In genomic region chr5:36724274-36724673, GRCm38 (mm10) we compare ENCODE assay signal across 11 mouse cellular contexts. TPM values are rescaled to one million over a fixed set of nuclear protein-coding genes. Genes with fewer than 3 reads are reported as not detected.
DNase-seq lines count a peak whose midpoint lies in the region; ATAC-seq and TF ChIP-seq lines count a peak whose summit lies in the region.
"Had no signal": no experiment of that assay in that cellular context is flagged by ENCODE, and none has a peak within 500 bp of the region (broad histone marks: within the 10 kb centered on the region; RNA-seq: fewer than 3 reads in every experiment).

No protein-coding gene starts in this region.

- no peak for TF ChIP-seq CTCF in lung, postnatal 0 days (IDR thresholded peaks at IDR 0.05)
- TF ChIP-seq CTCF in stomach, postnatal 0 days (IDR thresholded peaks at IDR 0.05; ENCODE audit: low read depth): no peak

- no peak overlapping the region for H3K4me3 ChIP-seq in lung, postnatal 0 days (ENCODE audit: low read depth, low read length)
- H3K4me3 ChIP-seq in stomach, postnatal 0 days (ENCODE audit: low read depth, low read length): no peak overlapping the region
- H3K4me3 ChIP-seq in midbrain, embryonic 15.5 days: no peak overlapping the region
- H3K4me3 ChIP-seq: layer of hippocampus, adult 2 months had no signal

- no peaks in the 10 kb centered on the region for H3K4me1 ChIP-seq in lung, postnatal 0 days (ENCODE audit: insufficient read depth, low read depth, low read length)
- no peaks in the 10 kb centered on the region for H3K4me1 ChIP-seq in stomach, postnatal 0 days (replicated peaks; ENCODE audit: control insufficient read depth, insufficient read depth)
- no peaks in the 10 kb centered on the region for H3K4me1 ChIP-seq in midbrain, embryonic 15.5 days

- no peak for ATAC-seq in lung, postnatal 0 days
- peak; percentile 24; the same call in 1 of the 2 replicates for ATAC-seq in stomach, postnatal 0 days (ENCODE audit: low FRiP score, low TSS enrichment)
- ATAC-seq in midbrain, embryonic 15.5 days (replicated peaks): no peak

- no peak for TF ChIP-seq EP300 in lung, postnatal 0 days (IDR thresholded peaks at IDR 0.05)
- TF ChIP-seq EP300 in stomach, postnatal 0 days (optimal IDR thresholded peaks at IDR 0.05): no peak

- H3K9ac ChIP-seq in lung, postnatal 0 days (replicated peaks; ENCODE audit: low read depth): no peak overlapping the region
- H3K9ac ChIP-seq in stomach, postnatal 0 days (ENCODE audit: low read length): no peak overlapping the region
- no peak overlapping the region for H3K9ac ChIP-seq in midbrain, embryonic 15.5 days
- H3K9ac ChIP-seq: lung, embryonic 14.5 days had no signal

- no peak overlapping the region for H3K27ac ChIP-seq in lung, postnatal 0 days (ENCODE audit: low read length)
- H3K27ac ChIP-seq in stomach, postnatal 0 days (replicated peaks): peak overlapping the region; percentile 26; the same call in 1 of the 2 replicates
- no peak overlapping the region for H3K27ac ChIP-seq in midbrain, embryonic 15.5 days
- H3K27ac ChIP-seq: layer of hippocampus, adult 2 months had no signal

- 0 out of 2 replicates have a peak, but pooled peaks cover 12% of the 10 kb centered on the region for H3K27me3 ChIP-seq in lung, postnatal 0 days (replicated peaks; ENCODE audit: insufficient read depth, low read length)
- no peaks in the 10 kb centered on the region for H3K27me3 ChIP-seq in stomach, postnatal 0 days (ENCODE audit: control insufficient read depth, insufficient read depth, low read length)
- no peaks in the 10 kb centered on the region for H3K27me3 ChIP-seq in midbrain, embryonic 15.5 days (replicated peaks)

- no peaks in the 10 kb centered on the region for H3K9me3 ChIP-seq in lung, postnatal 0 days (ENCODE audit: low read length)
- no peaks in the 10 kb centered on the region for H3K9me3 ChIP-seq in stomach, postnatal 0 days (ENCODE audit: control insufficient read depth, low read length)
- H3K9me3 ChIP-seq in midbrain, embryonic 15.5 days: no peaks in the 10 kb centered on the region

- H3K36me3 ChIP-seq in lung, postnatal 0 days (ENCODE audit: insufficient read depth, low read length): no peaks in the 10 kb centered on the region
- no peaks in the 10 kb centered on the region for H3K36me3 ChIP-seq in stomach, postnatal 0 days (ENCODE audit: control insufficient read depth, insufficient read depth, low read length)
- no peaks in the 10 kb centered on the region for H3K36me3 ChIP-seq in midbrain, embryonic 15.5 days (replicated peaks)

- 43% methylated on average over 7 of the region's 7 CpGs for WGBS in lung, postnatal 0 days
- WGBS in stomach, postnatal 0 days: 55% methylated on average over 7 of the region's 7 CpGs
- WGBS in midbrain, embryonic 15.5 days: 76% methylated on average over 7 of the region's 7 CpGs

- no peak overlapping the region for H3K4me2 ChIP-seq in lung, postnatal 0 days (replicated peaks; ENCODE audit: low read depth, low read length)
- no peak overlapping the region for H3K4me2 ChIP-seq in stomach, postnatal 0 days (replicated peaks; ENCODE audit: low read depth)
- H3K4me2 ChIP-seq in midbrain, embryonic 15.5 days: no peak overlapping the region
- H3K4me2 ChIP-seq: lung, embryonic 14.5 days had no signal

- peak; percentile 45 to 51 for DNase-seq in lung, adult 18-20 months
- no peak for DNase-seq in lung, postnatal 0 days (ENCODE audit: low spot score)
- peak; percentile 91 for DNase-seq in fat pad, adult 2 months (ENCODE audit: extremely low read depth, low read depth, low spot score)
- DNase-seq in kidney, postnatal 36 days: peak; percentile 83 to 92
- peak; percentile 43 for DNase-seq in stomach, postnatal 0 days (ENCODE audit: low spot score)
- no peak for DNase-seq in layer of hippocampus, adult 9-11 months
- no peak for DNase-seq in frontal cortex, adult 2 months (ENCODE audit: extremely low spot score in 1 of 2, low spot score in 1 of 2)
- DNase-seq: lung, embryonic 14.5 days; thymus, adult 2 months had no signal

RNA-seq across cellular contexts. Expression of gene Bloc1s4, which starts 24.2 kb away (rescaled TPM):
- polyA plus RNA-seq in lung, postnatal 0 days (2015; fragmentation: Nextera tagmentation; extraction: Ambion mirVana): 26.8 and 28.3 TPM in 2 replicates
- polyA plus RNA-seq in stomach, postnatal 0 days (2015; fragmentation: Nextera tagmentation; extraction: Ambion mirVana): 21.4 and 22.2 TPM in 2 replicates
- polyA plus RNA-seq in frontal cortex, adult 2 months (2012; rRNA removed): 23.4 and 24.0 TPM in 2 replicates
- 27.9 and 31.3 TPM in 2 replicates for polyA plus RNA-seq in midbrain, embryonic 15.5 days (2015; fragmentation: Nextera tagmentation; extraction: Ambion mirVana)

RNA-seq across cellular contexts. Expression of gene D5Ertd579e, which starts 28.4 kb away (rescaled TPM):
- 13.1 and 14.6 TPM in 2 replicates for polyA plus RNA-seq in lung, postnatal 0 days (2015; fragmentation: Nextera tagmentation; extraction: Ambion mirVana)
- 21.5 and 22.7 TPM in 2 replicates for polyA plus RNA-seq in stomach, postnatal 0 days (2015; fragmentation: Nextera tagmentation; extraction: Ambion mirVana)
- polyA plus RNA-seq in frontal cortex, adult 2 months (2012; rRNA removed): 55.2 and 57.8 TPM in 2 replicates
- 40.3 and 44.0 TPM in 2 replicates for polyA plus RNA-seq in midbrain, embryonic 15.5 days (2015; fragmentation: Nextera tagmentation; extraction: Ambion mirVana)

Comparison
In these comparisons a context has a peak if more than half of its experiments do, and no peak if none do; other contexts are left out.
1. DNase-seq: peak in lung, adult 18-20 months (2 of 2), fat pad, adult 2 months (single experiment), kidney, postnatal 36 days (2 of 2) and stomach, postnatal 0 days (single experiment); none in lung, postnatal 0 days (single experiment), layer of hippocampus, adult 9-11 months (single experiment) and frontal cortex, adult 2 months (0 of 2).